Mouse (Mus musculus): Measurements from ENCODE around the gene Gm47985.
"Not testable (repeated sequence)": the region's sequence is repeated elsewhere in the genome, so short reads cannot be mapped to it uniquely, and the experiment has no call there.

Gene Gm47985

GRCm38 (mm10) chr1:151182266-151182665, at the start of gene Gm47985:
Gene Gm47985, plus strand, starts transcription at chr1:151182537.
- not testable (repeated sequence) for DNase-seq (ENCODE audit: low read depth)

- DNase-seq (ENCODE audit: low read depth) = no peak
These were observed 49.7 kb upstream of the Gm47985 start for GRCm38 (mm10) chr1:151132686-151133085.

- no peak for DNase-seq (ENCODE audit: low read depth)
These were observed 43.9 kb upstream of the Gm47985 start for GRCm38 (mm10) chr1:151138388-151138787.

GRCm38 (mm10) chr1:151140956-151141355, 41.4 kb upstream of the Gm47985 start:
- no peak for DNase-seq (ENCODE audit: low read depth)

GRCm38 (mm10) chr1:151144471-151145146, 37.7 kb upstream of the Gm47985 start:
- no peak for DNase-seq (ENCODE audit: low read depth)

GRCm38 (mm10) chr1:151147801-151148200, 34.5 kb upstream of the Gm47985 start:
- no peak for DNase-seq (ENCODE audit: low read depth)

- DNase-seq (ENCODE audit: low read depth) = no peak
These were observed 32.1 kb upstream of the Gm47985 start for GRCm38 (mm10) chr1:151150211-151150610.

GRCm38 (mm10) chr1:151151089-151151488, 31.2 kb upstream of the Gm47985 start:
- no peak for DNase-seq (ENCODE audit: low read depth)

GRCm38 (mm10) chr1:151153056-151153652, 29.2 kb upstream of the Gm47985 start:
- no peak for DNase-seq (ENCODE audit: low read depth)

GRCm38 (mm10) chr1:151154131-151154530, 28.2 kb upstream of the Gm47985 start:
- not testable (repeated sequence) for DNase-seq (ENCODE audit: low read depth)

- no peak for DNase-seq (ENCODE audit: low read depth)
These were observed 26.2 kb upstream of the Gm47985 start for GRCm38 (mm10) chr1:151156129-151156528.

GRCm38 (mm10) chr1:151156777-151157632, 25.3 kb upstream of the Gm47985 start:
- DNase-seq (ENCODE audit: low read depth) = no peak

GRCm38 (mm10) chr1:151157963-151158856, 24.1 kb upstream of the Gm47985 start:
- DNase-seq (ENCODE audit: low read depth) = no peak

GRCm38 (mm10) chr1:151158857-151159510, 23.4 kb upstream of the Gm47985 start:
- no peak for DNase-seq (ENCODE audit: low read depth)

GRCm38 (mm10) chr1:151166031-151166430, 16.3 kb upstream of the Gm47985 start:
- no peak for DNase-seq (ENCODE audit: low read depth)

- no peak for DNase-seq (ENCODE audit: low read depth)
These were observed 14.9 kb upstream of the Gm47985 start for GRCm38 (mm10) chr1:151167297-151168047.

GRCm38 (mm10) chr1:151168637-151169036, 13.7 kb upstream of the Gm47985 start:
- DNase-seq (ENCODE audit: low read depth) = no peak

- no peak for DNase-seq (ENCODE audit: low read depth)
These were observed 10.5 kb upstream of the Gm47985 start for GRCm38 (mm10) chr1:151171572-151172461.

Measured in induced T-regulatory cell, adult 2 months (primary cell).